Mouse (Mus musculus) lung, postnatal 4 days (tissue): ENCODE measurements at regions not wholly inside any gene's neighbourhood (a gene's known extent, or its start where the extent isn't known, plus 50 kb on each side); places are given as distances from the start of the nearest gene placed in this dataset.

ENCODE experiments used
- DNase-seq, 2 experiments: peaks; one replicate each; pipeline ENCODE4 v3.0.0; 2021

DNA sequence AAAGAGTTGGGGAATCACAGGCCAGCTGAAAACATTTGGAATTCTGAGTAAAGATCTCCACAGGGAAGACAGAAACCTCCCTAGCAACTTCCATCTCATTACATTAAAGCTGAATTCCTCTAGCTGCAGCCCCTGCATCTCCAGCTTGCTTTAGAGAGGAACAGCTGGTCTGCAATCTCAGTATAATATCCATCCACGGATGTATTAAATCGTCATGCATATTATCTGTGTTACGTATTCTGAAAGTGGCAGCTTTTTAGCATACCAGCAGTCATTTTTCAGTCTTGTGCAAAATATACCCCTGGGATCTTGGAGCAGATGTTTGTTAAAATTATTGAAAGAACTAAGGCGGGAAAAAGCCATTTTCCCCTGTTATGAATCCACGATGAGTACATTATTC is 287.7 kb upstream of the Gm9747 start:
- DNase-seq = no peak

DNA sequence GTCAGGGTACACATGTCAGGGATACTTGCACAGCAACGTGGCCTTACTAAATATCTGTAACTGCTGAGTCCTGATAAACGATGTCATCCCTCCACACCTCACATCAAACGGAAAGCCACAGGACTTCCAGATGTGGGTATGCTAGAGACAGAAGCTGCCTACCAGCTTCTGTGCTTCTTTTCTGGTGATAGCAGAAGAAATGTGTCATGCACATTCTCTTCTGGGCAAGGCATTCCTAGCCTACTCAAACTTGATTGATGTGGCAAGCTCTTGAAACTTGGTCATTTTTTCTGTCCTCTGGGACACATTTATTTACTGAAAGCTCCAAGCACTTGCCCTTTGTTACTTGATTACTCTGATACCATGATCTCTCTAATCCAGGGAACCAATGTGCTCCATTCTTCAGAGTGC is 282.8 kb upstream of the Gm9747 start:
- no peak for DNase-seq

DNA sequence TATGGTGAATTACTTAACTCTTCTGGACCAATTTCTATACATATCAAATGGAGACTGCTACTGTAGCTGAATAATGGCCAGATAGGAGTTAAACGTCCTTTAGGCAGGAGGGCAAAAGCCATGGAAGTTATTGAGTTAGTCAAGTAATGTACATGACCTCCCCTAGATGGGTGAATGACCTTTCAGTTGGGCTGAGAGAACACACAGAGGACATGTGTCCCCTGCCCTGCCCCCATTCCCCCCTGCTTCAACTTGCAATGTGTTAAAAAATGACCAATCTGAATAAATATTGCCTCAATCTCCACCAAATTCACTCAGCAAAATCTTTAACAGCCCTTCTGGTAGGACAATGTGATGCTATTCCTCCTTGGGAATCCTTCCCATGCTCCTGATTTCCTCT is 282.1 kb upstream of the Gm9747 start:
- DNase-seq = no peak

DNA sequence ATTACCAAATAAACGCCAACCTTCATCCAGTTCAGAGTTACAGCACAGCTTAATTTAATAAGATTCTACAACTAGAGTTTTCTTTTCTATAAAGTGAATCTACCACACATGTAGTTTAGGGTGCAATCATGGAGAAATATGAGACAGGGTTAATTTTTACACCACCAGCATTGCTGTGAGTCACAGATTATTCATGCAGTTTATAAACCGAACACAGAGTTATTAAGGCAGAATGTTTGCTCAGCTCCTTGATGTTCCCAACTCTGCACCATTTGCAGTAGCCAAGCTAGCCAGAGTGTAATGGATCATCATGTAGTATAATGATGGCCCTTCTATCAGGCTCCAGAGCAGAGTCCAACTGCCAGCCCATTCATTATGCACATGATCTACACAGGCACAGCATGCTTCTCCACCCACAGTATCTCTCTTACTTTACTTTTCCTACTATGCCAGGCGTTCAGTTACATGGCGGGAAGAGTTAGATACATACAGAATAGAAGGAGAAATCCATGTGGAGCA is 281.4 kb upstream of the Gm9747 start:
- no peak for DNase-seq

DNA sequence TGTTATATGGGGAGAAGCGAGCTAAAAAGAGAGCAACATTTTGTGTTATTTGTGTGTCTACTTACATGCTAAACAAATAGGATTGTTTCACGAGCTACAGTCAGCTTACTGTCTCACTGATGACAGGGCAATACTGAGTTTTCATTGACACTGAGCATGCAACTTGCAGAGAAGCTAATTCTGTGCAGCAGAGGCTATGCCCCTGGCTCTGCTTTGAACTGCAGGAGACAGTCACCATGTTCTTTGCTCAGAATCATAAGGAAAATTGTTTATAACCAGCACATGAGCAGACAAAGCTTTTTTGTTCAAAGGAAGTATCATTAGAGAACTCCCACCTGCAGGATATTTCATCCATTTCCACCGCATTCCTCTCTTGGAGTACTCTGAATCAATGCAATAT is 280.8 kb upstream of the Gm9747 start:
- no peak for DNase-seq

DNA sequence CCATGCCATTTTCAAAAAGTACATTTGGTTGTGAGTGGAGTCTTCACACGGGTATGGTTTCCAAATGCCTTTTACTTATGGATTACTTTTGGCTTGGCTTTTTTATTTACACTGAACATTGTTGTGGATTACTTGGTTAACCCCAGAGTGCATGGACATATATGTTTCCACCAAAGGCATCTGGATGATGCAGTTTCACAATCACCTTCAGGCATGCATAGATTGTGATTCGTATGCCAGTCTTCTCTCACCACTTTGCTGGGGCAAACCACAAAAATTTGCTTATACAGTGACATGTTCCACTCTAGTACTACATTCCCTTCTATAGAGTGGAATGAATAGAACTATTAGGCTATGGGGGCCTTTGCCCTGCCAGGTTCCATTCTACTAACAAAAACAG is 278.4 kb upstream of the Gm9747 start:
- DNase-seq = no peak

DNA sequence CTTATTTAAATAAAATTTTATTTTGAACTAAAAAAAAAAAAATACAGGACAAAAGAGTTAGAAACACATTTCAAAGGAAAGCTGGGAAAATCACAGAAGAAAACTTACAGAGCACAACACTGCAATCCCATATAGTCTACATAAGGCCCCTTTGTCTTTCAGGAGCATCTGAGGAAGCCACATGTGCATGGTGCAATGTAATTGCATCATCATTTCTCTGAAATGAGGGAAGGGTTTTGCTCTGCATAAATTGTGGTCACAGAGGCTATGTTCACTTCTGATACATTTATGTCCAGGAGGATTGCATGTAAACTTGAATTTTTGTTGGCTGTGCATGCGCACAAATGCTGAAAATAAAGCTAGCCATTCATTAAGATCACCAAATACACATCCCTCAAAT is 265.9 kb upstream of the Gm9747 start:
- no peak for DNase-seq

DNA sequence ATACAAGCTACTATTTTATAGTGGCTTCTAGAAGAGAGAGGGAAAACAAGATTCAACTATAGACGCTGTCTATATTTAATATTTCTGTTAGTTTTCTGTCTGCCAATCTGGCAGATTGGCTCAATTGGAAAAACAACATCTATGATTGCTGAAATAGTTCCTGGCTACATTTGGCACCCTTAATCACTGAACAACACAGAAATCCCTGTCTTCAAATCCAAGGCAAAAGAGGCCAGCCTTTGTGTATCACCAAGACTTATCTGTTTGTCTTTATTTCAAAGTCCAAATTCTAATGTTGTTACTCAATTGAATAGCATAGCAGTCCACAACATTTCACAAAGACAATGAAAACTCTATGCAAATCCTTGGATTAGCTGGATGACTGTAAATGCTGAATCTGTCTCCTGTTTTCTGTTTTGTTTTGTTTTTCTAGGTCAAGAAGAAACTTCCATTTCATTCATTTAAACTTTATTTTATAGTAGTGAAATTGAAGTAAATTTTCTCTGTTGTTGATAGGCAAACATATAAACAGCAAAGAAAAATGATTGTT is 265.1 kb upstream of the Gm9747 start:
- DNase-seq = no peak

DNA sequence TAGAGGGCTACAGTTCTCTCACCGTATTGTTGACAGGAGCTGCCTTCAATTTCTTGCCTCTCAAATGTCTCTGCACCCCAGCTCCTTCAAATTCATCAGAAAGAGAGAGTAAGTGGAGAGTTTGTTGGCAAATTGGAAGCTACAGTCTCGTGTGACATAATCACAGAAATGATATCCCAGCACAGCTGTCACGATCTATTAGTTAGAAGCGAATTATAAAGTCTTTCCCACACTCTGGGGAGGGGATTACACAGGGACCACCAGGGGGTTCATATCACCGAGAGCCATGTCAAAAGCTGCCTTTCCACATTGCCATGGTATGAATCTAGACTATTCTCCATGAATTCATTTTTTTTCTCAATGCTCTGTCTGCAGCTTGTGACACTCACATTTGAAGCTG is 260.3 kb upstream of the Gm9747 start:
- DNase-seq = no peak

DNA sequence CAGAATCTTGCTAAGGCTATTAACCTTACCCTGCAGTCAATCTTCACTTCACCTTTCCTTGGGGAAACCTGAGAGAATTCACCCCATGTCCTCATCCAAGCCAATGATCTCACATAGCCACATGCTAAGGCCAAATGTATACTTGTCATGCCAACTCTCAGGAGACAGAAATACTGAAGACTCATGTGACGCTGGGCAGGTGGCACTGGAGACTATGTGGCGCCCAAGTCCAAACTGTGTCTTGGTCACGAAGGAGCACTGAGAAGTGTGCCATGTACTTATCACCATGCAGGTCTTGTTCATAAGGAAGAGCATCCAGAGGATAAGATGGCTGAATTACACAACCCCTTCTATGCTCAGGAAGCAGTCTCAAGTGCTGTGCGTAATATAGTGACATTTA is 259.4 kb upstream of the Gm9747 start:
- no peak for DNase-seq

DNA sequence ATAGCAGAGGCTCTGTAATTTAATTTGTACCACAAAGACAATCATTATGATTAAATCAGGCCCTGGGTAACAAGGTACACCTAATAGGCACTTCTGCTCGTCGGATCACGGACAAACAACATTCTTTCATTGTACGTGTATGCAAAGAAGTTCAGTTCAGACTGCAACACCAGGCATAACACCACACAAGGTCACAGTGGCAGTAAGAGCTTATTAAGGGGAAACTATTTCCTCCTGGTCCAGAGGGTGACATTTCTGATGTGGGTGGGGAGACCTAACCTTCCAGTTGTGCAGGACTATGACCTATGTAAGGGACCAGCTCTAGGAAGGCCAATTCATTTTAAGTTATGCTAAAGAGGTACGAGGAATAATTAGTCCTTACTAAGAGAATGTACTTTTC is 225.0 kb upstream of the Gm9747 start:
- no peak for DNase-seq

DNA sequence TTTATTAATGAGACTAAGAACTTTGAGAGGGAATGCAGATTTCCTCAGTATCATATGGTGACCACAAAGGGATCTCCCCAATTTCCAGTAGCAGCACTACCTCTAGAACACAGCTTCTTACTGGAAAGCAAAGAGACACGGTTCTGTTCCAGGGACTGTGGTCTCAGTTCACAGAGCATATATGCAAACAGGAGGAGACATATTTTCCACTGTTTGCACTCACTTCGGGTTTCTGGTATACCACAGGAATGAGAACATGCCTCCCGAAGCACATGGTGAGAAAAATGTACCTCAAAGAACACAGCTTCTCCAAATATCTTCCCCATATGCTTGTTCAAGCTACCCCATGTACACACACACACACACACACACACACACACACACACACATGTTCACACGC is 224.1 kb upstream of the Gm9747 start:
- DNase-seq = no peak

DNA sequence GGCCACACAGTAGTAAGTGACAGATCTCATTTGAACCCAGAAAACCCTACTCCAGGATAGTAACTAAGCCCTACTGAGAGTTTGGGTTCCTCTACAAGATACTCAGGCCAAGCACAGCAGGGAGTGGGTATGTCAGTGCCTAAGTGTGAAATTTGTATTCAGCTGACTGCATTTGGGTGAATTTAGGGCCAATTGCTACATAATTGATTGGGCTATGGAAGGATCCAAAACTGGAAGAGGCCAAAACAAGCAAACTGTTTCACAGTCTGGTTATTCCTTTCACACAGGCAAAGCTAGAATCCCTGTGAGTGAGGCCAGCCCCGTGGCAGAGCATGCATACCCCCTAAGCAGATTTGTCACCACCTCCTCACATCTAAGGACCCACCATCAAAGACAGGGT is 221.9 kb upstream of the Gm9747 start:
- no peak for DNase-seq

DNA sequence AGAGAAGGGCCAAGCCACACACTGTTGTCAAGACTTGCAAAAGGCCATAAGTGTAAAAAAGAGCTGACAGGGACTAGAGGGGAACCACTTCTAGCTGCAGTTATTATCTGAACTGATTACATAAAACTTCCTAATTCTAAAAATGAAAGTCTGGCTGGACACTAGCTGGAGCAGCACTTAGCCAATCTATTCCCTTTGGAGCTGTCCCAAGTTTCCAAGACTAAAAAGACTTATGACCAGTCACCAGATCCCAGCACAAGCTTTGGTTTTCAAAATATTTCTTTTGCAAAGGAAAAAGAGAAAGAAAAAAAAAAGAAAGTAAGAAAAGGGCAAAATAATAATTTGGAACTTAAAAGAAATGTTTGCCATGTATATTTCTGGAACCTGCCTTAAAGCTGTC is 217.6 kb upstream of the Gm9747 start:
- no peak for DNase-seq

DNA sequence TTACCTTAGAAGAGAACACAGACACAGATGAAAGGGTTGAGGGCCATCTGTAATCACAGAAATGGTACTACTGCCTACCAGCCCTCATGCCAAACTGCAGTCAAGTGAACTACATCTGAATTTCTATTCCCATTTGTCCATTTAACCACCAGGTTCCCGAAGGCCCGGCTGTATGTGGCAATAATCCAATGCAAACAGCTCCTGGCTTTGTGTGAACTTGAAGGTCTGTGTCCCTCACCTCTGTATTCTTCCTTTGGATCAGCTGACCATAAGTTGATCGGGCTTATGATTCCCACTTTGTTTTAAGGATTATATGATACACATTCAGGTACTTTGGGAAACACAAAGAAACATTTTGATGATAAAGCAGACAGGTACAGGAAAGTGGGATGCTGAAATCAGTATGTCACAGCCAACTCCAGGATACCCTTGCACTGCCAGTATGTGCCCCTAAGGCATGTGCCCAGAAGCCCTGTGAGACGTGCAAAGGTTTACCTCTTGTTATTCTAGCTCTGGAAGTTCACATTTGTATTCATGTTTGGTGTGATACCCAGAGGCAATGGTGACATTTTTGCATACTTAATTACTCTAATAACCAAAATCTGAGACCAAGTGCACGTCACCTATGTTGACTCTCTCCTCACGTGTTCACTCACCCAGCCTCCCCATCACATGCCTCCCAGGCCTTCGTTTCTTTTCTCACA is 214.1 kb upstream of the Gm9747 start:
- DNase-seq = no peak

DNA sequence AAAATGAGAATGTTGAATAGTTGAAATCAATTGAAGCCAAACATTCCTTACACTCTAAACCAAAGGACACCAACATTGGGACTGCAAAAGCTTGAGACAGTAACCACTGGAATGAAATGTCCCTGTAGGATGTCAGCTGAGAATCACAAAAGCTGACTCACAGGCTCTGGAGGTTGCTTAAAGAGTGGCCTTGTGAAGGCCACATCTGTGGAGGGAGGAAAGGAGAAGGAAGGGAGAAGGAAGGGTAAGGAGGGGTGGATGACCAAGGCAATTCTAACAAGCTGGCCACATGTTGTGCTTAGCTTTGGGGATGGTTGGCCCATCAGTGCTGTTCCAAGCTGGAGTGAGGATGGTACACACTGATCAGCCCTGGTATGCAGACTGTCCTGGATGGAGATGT is 205.2 kb upstream of the Gm9747 start:
- no peak for DNase-seq

DNA sequence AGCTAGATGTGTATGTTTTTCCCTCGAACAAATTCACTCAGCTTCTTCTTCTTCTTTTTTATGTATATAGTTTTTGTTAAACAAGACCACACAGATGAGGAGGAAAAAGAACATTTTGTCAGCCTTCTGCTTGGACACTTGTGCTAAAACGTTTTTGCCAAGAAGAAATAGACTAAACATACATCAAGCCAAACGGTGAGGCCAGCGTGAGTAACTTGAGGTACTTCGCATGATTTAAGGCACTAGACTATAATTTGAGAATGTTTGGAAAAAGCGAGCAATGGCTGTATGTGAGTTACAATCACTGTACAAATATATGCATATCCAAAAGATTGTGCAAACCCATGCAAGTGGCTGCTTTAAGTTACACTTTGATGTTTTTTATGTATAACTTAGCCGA is 201.8 kb upstream of the Gm9747 start:
- no peak for DNase-seq

DNA sequence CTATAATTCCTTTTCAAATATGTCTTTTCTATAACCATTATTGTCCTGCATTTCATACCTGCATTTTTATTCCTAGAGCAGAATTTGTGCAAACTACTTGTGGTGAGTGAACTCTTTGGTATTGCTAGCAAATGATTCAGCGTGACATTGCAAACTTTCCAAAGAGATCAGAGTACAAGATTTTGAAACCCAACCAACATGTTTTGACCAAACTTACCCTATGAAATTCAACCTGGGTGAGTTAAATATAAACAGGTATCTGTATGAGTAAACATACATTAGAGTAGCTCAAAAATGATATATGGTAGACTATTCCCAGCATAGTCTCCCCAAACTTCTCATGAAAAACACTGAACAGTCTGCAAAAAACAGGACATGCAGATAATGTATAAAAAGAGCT is 200.5 kb upstream of the Gm9747 start:
- no peak for DNase-seq

DNA sequence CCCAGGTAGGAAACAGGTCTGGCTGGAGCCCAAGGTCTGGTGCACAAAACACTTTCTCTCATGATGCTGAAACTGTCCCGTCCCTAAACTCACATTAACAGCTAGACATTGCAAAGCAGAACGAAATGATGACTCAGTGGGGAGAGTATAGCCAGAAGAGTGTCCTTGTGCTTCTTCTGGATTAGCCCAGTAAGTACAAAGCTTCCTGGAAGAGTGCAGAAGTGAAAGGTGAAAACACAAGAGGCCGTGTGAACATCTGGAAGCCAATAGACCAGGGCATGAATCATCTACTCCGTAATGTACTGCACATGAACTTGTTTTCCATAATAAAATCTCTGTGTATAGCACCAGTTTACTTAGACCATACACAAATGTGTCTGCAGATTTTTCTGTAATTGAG is 194.7 kb upstream of the Gm9747 start:
- DNase-seq = no peak

DNA sequence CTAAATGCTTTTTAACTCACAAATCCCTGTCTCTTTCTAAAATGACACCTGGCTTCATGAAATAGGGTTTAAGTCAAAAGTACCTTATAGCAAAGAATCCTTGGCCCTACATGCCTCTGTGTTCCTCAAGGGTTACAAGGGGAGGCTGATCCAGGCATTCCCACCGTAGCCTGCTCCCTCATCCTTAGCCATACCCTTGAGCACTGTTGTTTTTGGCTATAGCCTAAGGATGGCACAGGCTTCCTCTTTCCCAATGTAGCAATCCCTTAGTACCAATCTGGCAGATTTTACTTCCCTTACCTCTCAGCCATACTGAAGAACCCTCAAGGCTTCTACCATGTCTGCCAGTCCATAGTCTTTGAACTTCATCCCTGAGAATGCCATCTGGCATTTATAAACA is 194.2 kb upstream of the Gm9747 start:
- DNase-seq = no peak

DNA sequence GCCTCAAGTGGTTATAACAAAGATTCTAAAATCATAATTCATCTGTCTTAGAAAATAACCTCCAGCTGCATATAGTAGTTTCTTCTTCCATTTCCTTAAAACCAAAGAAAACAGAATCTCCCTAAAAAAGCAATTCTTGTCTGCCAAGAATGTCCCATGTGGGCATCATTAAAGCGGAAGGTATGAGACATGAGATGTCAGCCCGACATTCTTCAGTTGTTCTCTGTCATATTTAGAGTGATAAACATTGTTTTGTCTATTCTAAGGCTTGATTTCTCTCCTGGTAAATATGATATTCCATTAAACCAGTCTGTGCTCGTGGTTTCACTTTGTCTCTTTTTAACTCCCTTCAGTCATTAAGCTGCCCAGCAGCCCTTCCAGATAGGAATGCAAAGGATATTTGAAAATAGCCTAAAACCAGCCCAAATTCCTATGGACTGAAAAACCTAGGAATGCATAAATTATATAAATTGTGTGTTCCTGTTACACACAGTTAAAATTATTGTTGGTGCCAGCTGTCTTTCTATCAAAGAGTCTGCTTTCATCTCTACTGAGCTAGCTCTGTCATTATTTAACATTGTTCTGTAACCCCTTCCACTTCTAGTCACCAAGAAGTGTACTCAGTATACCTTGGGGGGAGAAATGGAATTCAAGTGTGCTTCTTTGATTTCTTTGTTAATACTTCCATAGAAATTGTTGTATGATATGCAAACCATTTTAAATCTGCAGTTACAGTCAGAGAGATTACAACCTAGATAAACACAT is 191.4 kb upstream of the Gm9747 start:
- no peak for DNase-seq

DNA sequence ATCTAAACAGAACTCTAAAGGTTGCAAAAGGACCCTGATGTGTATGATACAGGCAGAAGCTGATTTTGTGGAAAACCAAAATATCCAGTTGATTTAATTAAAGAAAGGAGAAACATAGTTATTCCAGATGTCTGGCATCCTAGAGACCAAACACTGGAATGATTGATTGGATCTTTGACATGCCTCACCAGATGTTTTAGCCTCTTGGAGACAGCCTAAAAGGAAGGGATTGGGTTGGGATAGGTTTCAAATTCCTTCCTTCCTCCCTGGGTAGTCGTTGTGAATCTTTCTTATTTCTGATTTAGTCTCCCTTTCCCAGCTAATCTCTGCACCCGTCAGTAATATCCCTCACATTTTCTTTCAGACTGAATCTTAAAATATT is 190.9 kb upstream of the Gm9747 start:
- no peak for DNase-seq

DNA sequence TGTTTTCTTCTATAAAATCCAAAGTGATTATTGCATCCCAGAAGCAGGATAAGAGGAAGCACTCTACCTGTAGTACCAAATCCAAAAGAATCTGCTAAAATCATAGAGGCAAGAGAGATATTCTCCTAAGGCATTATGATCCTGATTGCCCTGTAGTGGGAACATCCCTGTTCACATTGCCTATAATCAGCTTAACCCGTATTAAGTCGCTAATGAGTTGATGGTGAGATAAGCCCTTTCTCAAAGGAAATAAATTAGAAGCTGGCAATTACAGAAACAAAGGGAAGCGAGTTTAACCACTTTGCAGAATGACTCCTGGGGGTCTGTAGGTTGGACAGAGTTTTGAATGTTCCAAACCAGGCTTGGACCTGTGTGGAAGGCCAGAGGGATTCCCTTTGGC is 190.4 kb upstream of the Gm9747 start:
- no peak for DNase-seq

DNA sequence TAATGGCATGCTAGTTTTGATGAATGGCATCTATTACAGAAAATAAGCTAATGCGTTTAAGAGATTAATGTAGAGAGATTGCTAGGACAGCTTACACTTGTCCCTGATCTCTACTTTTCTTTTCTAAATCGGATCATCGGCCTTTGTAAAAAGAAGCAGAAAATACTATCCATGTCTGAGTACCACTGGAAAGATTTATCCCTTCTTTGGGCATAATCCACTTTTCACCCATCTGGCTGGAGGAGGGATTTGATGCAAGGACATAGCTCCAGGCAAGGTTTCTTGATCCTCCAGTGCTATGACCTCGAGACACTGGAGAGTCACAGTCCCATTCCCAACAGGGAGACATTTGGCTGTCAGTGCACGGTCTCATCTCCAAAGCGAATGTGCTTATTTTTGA is 166.6 kb upstream of the Gm9747 start:
- no peak for DNase-seq

DNA sequence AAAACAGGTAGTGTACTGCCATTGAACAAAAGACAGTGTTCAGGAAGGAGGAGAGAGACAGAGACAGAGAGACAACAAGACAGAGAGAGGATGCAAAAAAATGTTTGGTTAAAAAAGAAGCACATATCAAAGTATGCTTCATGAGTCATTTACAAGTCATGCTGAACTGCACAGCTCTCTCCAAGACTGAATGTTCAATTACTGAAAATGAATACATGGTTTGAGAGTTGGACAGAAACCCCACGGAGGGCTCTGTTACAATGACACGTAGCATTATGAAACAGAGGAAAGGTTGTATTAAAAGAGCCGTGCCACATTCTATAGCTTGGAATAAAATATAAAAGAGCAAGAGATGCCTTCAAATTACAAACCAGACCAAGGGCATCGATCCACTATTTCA is 164.3 kb upstream of the Gm9747 start:
- no peak for DNase-seq
